Comparison of ENCODE assay signal across 11 mouse cellular contexts in genomic region chr13:14365546-14365945, GRCm38 (mm10).
DNase-seq lines count a peak whose midpoint lies in the region; ATAC-seq and TF ChIP-seq lines count a peak whose summit lies in the region.
"Had no signal": no experiment of that assay in that cellular context is flagged by ENCODE, and none has a peak within 500 bp of the region (broad histone marks: within the 10 kb centered on the region; RNA-seq: fewer than 3 reads in every experiment).

No protein-coding gene starts in this region.

- peak; percentile 23 for ATAC-seq in forebrain, postnatal 0 days
- ATAC-seq in forebrain, embryonic 13.5 days: no peak
- ATAC-seq in neural tube, embryonic 14.5 days (ENCODE audit: low read depth): peak; percentile 46; the same call in 1 of the 2 replicates
- no peak for ATAC-seq in neural tube, embryonic 15.5 days (ENCODE audit: low FRiP score)

- no peaks in the 10 kb centered on the region for H3K4me1 ChIP-seq in forebrain, postnatal 0 days (ENCODE audit: insufficient read depth)
- no peaks in the 10 kb centered on the region for H3K4me1 ChIP-seq in forebrain, embryonic 13.5 days
- no peaks in the 10 kb centered on the region for H3K4me1 ChIP-seq in neural tube, embryonic 14.5 days (ENCODE audit: control insufficient read depth, insufficient read depth, low read length)
- H3K4me1 ChIP-seq in neural tube, embryonic 15.5 days: no peaks in the 10 kb centered on the region
- H3K4me1 ChIP-seq: limb, embryonic 15.5 days had no signal

- DNase-seq in forebrain, postnatal 0 days: no peak
- peak; percentile 54 for DNase-seq in layer of hippocampus, adult 11-12 months (ENCODE audit: low spot score)
- DNase-seq in ovary, postnatal 36 days (ENCODE audit: low spot score): no peak
- no peak for DNase-seq in spleen, postnatal 4 days (ENCODE audit: low spot score in 2 of 2)
- no peak for DNase-seq in heart, postnatal 10 days
- DNase-seq: adrenal gland, adult 2 months; lung, embryonic 14.5 days had no signal

- intact Hi-C loops in heart, postnatal 10 days (cut with DNase I): no loop called here

- no peak for TF ChIP-seq CTCF in forebrain, postnatal 0 days (IDR thresholded peaks at IDR 0.05; ENCODE audit: low read depth)

- H3K4me2 ChIP-seq in forebrain, postnatal 0 days (ENCODE audit: low read depth): no peak overlapping the region
- H3K4me2 ChIP-seq in forebrain, embryonic 13.5 days: no peak overlapping the region
- H3K4me2 ChIP-seq in neural tube, embryonic 14.5 days (ENCODE audit: low read depth, low read length): no peak overlapping the region
- H3K4me2 ChIP-seq in neural tube, embryonic 15.5 days: no peak overlapping the region
- H3K4me2 ChIP-seq: limb, embryonic 15.5 days; lung, embryonic 14.5 days had no signal

- no peak overlapping the region for H3K27ac ChIP-seq in forebrain, postnatal 0 days (ENCODE audit: low read depth, low read length)
- H3K27ac ChIP-seq in forebrain, embryonic 13.5 days: no peak overlapping the region
- no peak overlapping the region for H3K27ac ChIP-seq in neural tube, embryonic 14.5 days (ENCODE audit: low read depth, low read length)
- H3K27ac ChIP-seq in neural tube, embryonic 15.5 days (replicated peaks): no peak overlapping the region
- H3K27ac ChIP-seq: limb, embryonic 15.5 days had no signal

- no peak overlapping the region for H3K9ac ChIP-seq in forebrain, postnatal 0 days
- H3K9ac ChIP-seq in forebrain, embryonic 13.5 days: no peak overlapping the region
- H3K9ac ChIP-seq in neural tube, embryonic 14.5 days (replicated peaks; ENCODE audit: low read depth, low read length): no peak overlapping the region
- no peak overlapping the region for H3K9ac ChIP-seq in neural tube, embryonic 15.5 days (replicated peaks)
- H3K9ac ChIP-seq: limb, embryonic 15.5 days; lung, embryonic 14.5 days had no signal

- H3K9me3 ChIP-seq in forebrain, postnatal 0 days (ENCODE audit: low read length): no peaks in the 10 kb centered on the region
- no peaks in the 10 kb centered on the region for H3K9me3 ChIP-seq in forebrain, embryonic 13.5 days (replicated peaks)
- H3K9me3 ChIP-seq in neural tube, embryonic 14.5 days (ENCODE audit: control insufficient read depth, low read length): no peaks in the 10 kb centered on the region
- H3K9me3 ChIP-seq in neural tube, embryonic 15.5 days (replicated peaks): no peaks in the 10 kb centered on the region
- H3K9me3 ChIP-seq: limb, embryonic 15.5 days had no signal

- WGBS in forebrain, postnatal 0 days: 85% methylated on average over 3 of the region's 3 CpGs
- WGBS in forebrain, embryonic 13.5 days: 90% methylated on average over 3 of the region's 3 CpGs
- WGBS in neural tube, embryonic 14.5 days: 90% methylated on average over 3 of the region's 3 CpGs
- 83% methylated on average over 3 of the region's 3 CpGs for WGBS in neural tube, embryonic 15.5 days

- no peaks in the 10 kb centered on the region for H3K27me3 ChIP-seq in forebrain, postnatal 0 days (ENCODE audit: insufficient read depth, low read length)
- H3K27me3 ChIP-seq in forebrain, embryonic 13.5 days: no peaks in the 10 kb centered on the region
- no peaks in the 10 kb centered on the region for H3K27me3 ChIP-seq in neural tube, embryonic 14.5 days (ENCODE audit: control insufficient read depth, insufficient read depth, low read length)
- H3K27me3 ChIP-seq in neural tube, embryonic 15.5 days (replicated peaks): no peaks in the 10 kb centered on the region
- H3K27me3 ChIP-seq: limb, embryonic 15.5 days had no signal

- H3K36me3 ChIP-seq in forebrain, postnatal 0 days (ENCODE audit: insufficient read depth): peaks cover 21% of the 10 kb centered on the region
- H3K36me3 ChIP-seq in forebrain, embryonic 13.5 days (ENCODE audit: poor library complexity, severe bottlenecking): 0 out of 2 replicates have a peak, but pooled peaks cover 2% of the 10 kb centered on the region
- H3K36me3 ChIP-seq in neural tube, embryonic 14.5 days (ENCODE audit: control insufficient read depth, insufficient read depth, low read length): 0 out of 2 replicates have a peak, but pooled peaks cover 2% of the 10 kb centered on the region
- H3K36me3 ChIP-seq in neural tube, embryonic 15.5 days: peaks cover 20% of the 10 kb centered on the region
- H3K36me3 ChIP-seq: limb, embryonic 15.5 days had no signal

- no peak overlapping the region for H3K4me3 ChIP-seq in forebrain, postnatal 0 days (ENCODE audit: low read depth, low read length)
- no peak overlapping the region for H3K4me3 ChIP-seq in forebrain, embryonic 13.5 days
- no peak overlapping the region for H3K4me3 ChIP-seq in neural tube, embryonic 14.5 days (ENCODE audit: low read depth, low read length)
- no peak overlapping the region for H3K4me3 ChIP-seq in neural tube, embryonic 15.5 days (replicated peaks)
- H3K4me3 ChIP-seq: limb, embryonic 15.5 days had no signal

Comparison
In these comparisons a context has a peak if more than half of its experiments do, and no peak if none do; other contexts are left out.
1. ATAC-seq: peak in forebrain, postnatal 0 days (single experiment) and neural tube, embryonic 14.5 days (single experiment); none in forebrain, embryonic 13.5 days (single experiment) and neural tube, embryonic 15.5 days (single experiment).